Mouse (Mus musculus) mature B cell (primary cell): ENCODE data around the gene Ankle1.

Source experiments
- in situ Hi-C: fragments of 300-500 bp; cut with MboI; formaldehyde crosslinking; loops from 2 replicates; pipeline ENCODE4 v1.14.3; 2019

The Ankle1 gene

GRCm38 (mm10) chr8:71381971-71382961 lies 23.5 kb upstream of the Ankle1 start:
- in situ Hi-C loops, result no loop called here

- in situ Hi-C loops, result no loop called here
Observed at GRCm38 (mm10) chr8:71383396-71383795, 22.4 kb upstream of the Ankle1 start.

- in situ Hi-C loops, result no loop called here
Observed at GRCm38 (mm10) chr8:71383860-71384259, 21.9 kb upstream of the Ankle1 start.

- in situ Hi-C loops, result no loop called here
Observed at GRCm38 (mm10) chr8:71385212-71385835, 20.5 kb upstream of the Ankle1 start.

GRCm38 (mm10) chr8:71388267-71388666 lies 17.5 kb upstream of the Ankle1 start:
- in situ Hi-C loops, result no loop called here

GRCm38 (mm10) chr8:71391696-71392095 lies 14.1 kb upstream of the Ankle1 start:
- in situ Hi-C loops, result no loop called here

- in situ Hi-C loops, result no loop called here
Observed at GRCm38 (mm10) chr8:71392391-71392790, 13.4 kb upstream of the Ankle1 start.

GRCm38 (mm10) chr8:71392871-71393270 lies 12.9 kb upstream of the Ankle1 start:
- in situ Hi-C loops, result no loop called here

- in situ Hi-C loops, result no loop called here
Observed at GRCm38 (mm10) chr8:71394481-71394880, 11.3 kb upstream of the Ankle1 start.

GRCm38 (mm10) chr8:71395071-71395470 lies 10.7 kb upstream of the Ankle1 start:
- in situ Hi-C loops, result no loop called here

- in situ Hi-C loops, result no loop called here
Observed at GRCm38 (mm10) chr8:71395629-71396028, 10.2 kb upstream of the Ankle1 start, which contains the start of gene Ushbp1. Gene Ushbp1, minus strand, starts transcription at chr8:71395802.

GRCm38 (mm10) chr8:71396639-71397305 lies 9.0 kb upstream of the Ankle1 start, which contains the start of gene Babam1:
Gene Babam1, plus strand, starts transcription at chr8:71396861.
- in situ Hi-C loops, result no loop called here

- in situ Hi-C loops, result no loop called here
Observed at GRCm38 (mm10) chr8:71397701-71398100, 8.1 kb upstream of the Ankle1 start.

- in situ Hi-C loops, result no loop called here
Observed at GRCm38 (mm10) chr8:71400826-71401225, 5.0 kb upstream of the Ankle1 start.

GRCm38 (mm10) chr8:71401454-71401853 lies 4.4 kb upstream of the Ankle1 start:
- in situ Hi-C loops, result no loop called here

- in situ Hi-C loops, result no loop called here
Observed at GRCm38 (mm10) chr8:71402446-71402964, 3.3 kb upstream of the Ankle1 start.

- in situ Hi-C loops, result no loop called here
Observed at GRCm38 (mm10) chr8:71403107-71403885, 2.5 kb upstream of the Ankle1 start.

- in situ Hi-C loops, result no loop called here
Observed at GRCm38 (mm10) chr8:71404011-71404410, 1.8 kb upstream of the Ankle1 start.

- in situ Hi-C loops, result no loop called here
Observed at GRCm38 (mm10) chr8:71404951-71405351, 859 bp upstream of the Ankle1 start.

GRCm38 (mm10) chr8:71406099-71407015 lies 547 bp downstream of the Ankle1 start:
- in situ Hi-C loops, result no loop called here
